Mouse (Mus musculus): Measurements from ENCODE around the gene Olfr106-ps.

Olfr106-ps gene

DNA sequence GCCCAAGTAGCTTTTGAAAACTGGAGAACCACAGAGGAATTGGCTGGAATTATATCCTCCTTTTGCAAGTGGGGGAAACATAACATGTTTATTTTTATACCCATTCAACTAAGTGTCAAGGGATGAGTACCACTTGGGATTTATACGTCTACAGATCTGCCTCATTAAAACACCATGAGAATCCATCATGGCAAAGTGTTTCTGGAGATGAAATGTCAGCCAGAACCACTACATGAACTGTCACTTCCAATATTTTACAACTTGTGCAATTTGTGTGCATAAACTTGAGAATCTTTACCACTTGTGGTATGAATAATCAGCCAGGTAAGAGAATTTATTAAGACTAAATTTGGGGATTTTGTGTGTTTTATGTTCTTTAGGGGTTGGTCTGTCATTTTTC, at the start of gene Olfr106-ps:
Olfr106-ps (plus strand) TSS at position 301 of the 400 bp plus-strand sequence.
- no peak for DNase-seq

DNA sequence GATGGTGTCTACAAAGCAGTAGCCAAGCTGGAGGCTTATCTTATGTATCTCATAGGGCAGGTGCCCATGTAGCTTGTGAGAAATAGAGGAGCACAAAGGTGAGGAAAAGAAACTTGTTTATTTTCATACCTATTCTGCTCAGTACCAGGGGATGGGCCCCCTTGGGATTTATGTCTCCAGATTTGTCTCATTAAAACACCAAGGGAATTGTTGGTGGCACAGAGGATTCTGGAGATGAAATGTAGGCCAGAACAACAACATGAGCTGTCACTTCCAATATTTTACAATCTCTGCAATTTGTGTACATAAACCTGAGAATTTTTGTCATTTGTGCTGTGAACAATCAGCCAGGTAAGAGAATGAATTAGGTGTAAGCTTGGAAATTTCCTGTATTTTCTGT, 30.9 kb upstream of the Olfr106-ps start, which contains the start of gene Olfr104-ps:
Olfr104-ps (plus strand) TSS at position 301 of the 400 bp plus-strand sequence.
- no peak for DNase-seq

DNA sequence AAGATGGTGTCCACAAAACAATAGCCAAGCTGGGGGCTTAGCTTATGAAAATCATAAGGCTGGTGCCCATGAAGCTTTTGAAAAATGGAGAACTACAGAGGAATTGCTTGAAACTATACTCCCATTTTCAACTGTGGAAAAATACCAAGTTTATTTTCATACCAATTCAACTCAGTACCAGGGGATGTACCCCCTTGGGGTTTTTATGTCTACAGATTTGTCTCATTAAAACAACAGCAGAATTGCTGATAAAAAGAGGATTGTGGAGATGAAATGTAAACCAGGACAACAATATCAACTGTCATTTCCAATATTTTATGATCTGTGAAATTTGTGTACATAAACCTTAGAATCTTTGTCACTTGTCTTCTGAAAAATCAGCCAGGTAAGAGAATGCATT, 11.5 kb upstream of the Olfr106-ps start, which contains the start of gene Olfr105-ps:
Olfr105-ps (plus strand) TSS at position 301 of the 400 bp plus-strand sequence.
- DNase-seq = no peak

DNA sequence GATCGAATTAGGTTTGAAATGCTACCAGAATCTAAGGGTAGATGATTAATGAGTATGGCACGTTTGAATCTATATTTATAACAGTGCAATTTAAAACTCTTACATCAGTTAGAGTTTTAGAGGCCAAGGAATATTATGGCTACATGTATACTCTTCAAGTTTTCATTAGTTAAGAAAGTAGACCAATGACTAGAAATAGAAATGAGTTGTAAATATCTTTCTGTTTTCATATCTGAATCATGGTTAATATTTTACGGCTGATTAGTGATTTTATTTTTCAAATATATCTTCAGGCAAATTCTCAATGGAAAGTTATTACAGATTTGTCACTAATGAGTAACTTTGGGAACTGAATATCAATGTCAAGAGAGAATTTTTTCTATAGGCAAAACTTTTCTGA, 8.7 kb downstream of the Olfr106-ps start, which contains the start of gene Olfr107:
Olfr107 (plus strand) TSS at position 301 of the 400 bp plus-strand sequence.
- no peak for DNase-seq

DNA sequence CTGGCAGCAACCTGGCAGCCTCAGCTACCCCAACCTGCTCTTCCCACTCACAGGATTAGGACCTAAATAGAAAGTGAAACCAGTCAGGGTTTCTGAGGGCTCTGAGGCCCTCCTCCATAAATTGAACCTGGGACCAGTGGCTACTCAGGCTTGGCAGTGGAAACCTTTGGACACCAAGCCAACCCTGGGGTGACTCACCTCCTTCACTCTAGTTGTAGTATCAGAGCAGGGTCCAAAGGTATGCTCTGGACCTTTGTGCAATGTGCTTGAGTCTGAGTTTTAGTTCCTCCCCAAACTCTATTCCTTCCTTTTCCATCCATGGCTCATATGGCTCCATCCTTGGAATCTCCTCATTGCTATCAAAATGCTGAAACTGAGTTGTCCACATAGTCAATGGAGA, 23.2 kb downstream of the Olfr106-ps start:
- no peak for DNase-seq

DNA sequence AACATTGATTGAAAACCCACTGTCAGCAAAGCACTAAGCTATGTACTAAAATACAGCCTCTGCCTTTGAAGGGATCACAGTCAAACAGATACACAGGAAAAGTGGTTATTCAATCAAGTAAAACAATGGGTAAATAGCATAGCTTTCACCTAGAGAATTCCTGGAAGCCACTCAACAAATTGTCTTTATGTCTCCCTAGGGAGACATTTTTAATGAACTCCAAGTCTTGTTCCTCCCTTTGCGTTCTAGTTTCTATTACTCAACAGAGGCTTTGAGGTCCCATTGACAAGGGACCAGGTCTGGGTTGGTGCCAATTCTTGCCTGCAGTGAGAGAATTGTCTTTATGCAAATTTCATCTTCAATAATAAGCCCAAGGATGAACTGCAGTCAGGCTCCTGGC, 55.0 kb downstream of the Olfr106-ps start, which contains the start of gene Olfr108:
Olfr108 (plus strand) TSS at position 301 of the 400 bp plus-strand sequence.
- DNase-seq = no peak
